Mouse (Mus musculus) myocyte (in vitro differentiated cells): ENCODE measurements around the gene Gm43720.

Experiments used
- POLR2A ChIP-seq: IDR thresholded peaks from one replicate; pipeline ENCODE4 v1.6.1; 2011; ENCODE audit warnings: low read depth, mild to moderate bottlenecking, control low read depth, moderate library complexity; ENCODE audit not compliant: insufficient read length
- POLR2AphosphoS2 ChIP-seq: IDR thresholded peaks from one replicate; pipeline ENCODE4 v1.6.1; 2011; ENCODE audit warnings: low read depth, control low read depth; ENCODE audit not compliant: insufficient read length

DNA sequence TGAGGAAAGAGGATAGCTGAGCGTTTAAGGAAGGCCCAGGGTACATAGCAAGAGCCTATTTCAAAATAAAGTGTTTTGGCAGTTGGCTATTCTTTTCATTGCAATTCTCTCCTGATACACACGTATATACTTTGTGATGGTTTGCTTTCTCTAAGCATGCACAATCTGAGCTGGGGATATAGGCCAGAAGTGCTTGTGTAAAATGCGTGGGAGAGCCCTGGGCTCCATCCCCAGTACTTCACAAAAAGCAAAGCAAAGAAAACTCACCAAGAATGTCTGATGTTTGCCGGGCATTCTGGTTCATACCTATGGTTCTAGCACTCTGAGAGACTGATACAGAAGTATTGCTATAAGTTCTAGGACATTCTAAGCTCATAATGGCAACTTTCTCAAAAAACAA, 10.8 kb downstream of the Gm43720 start:
- TF ChIP-seq POLR2AphosphoS2 (no peak), POLR2A (no peak)
